Mouse (Mus musculus) stomach, postnatal 0 days (tissue): ENCODE results near the gene Auh.

Experiments
- CTCF ChIP-seq: IDR thresholded peaks from 2 replicates; pipeline ENCODE4 v1.5.1; 2016; ENCODE audit warnings: antibody characterized with exemption, low read depth, mild to moderate bottlenecking, moderate library complexity
- EP300 ChIP-seq: optimal IDR thresholded peaks from 2 replicates; pipeline ENCODE3; 2016; ENCODE audit warnings: antibody characterized with exemption

- no peak for TF ChIP-seq CTCF
- no peak for TF ChIP-seq EP300
Observed at GRCm38 (mm10) chr13:52800091-52800490, 129.4 kb downstream of the Auh start.
